Mouse (Mus musculus) cerebellum, adult 11 months (tissue): ENCODE results near the gene Myh13.

Experiments used
- DNase-seq: peaks from one replicate; pipeline ENCODE4 v3.0.0; 2022

The Myh13 gene

GRCm38 (mm10) chr11:67390679-67391384 is 69.4 kb downstream of the Myh13 start:
- DNase-seq, result no peak

DNA sequence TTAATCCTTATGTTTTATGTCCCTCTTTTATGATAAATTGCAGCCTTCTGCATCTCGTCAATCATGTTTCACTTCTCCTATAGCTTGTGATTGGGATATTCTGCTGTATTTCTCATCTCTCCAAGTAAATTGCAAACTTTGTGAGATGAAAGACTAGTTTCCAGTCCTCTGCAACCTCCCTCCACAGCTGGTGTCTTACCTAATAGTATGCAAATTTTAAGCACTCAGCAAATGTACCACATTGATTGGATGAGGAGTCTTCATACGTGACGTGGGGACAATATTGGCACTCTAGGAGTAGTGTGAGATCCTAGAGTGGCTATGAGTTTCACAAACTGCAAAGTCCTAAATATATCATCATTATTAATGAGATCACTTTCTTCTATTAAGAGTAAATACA is 70.9 kb downstream of the Myh13 start:
- DNase-seq, result no peak

GRCm38 (mm10) chr11:67400956-67401355 is 79.5 kb downstream of the Myh13 start:
- no peak for DNase-seq

GRCm38 (mm10) chr11:67414346-67414940 is 93.0 kb downstream of the Myh13 start:
- DNase-seq, result no peak
